Mouse (Mus musculus): Measurements from ENCODE around the gene Camta2.
A peak's percentile ranks its signal among the peaks of the same experiment; 100 is the strongest.

Gene Camta2

GRCm38 (mm10) chr11:70689578-70689977 lies 1.7 kb upstream of the Camta2 start:
- DNase-seq (ENCODE audit: low spot score): no peak

- no peak for DNase-seq (ENCODE audit: low spot score)
These were observed 467 bp upstream of the Camta2 start for GRCm38 (mm10) chr11:70688372-70688771.

GRCm38 (mm10) chr11:70686901-70687566 lies 871 bp downstream of the Camta2 start:
- no peak for DNase-seq (ENCODE audit: low spot score)

GRCm38 (mm10) chr11:70683640-70684039 lies 4.3 kb downstream of the Camta2 start:
- DNase-seq (ENCODE audit: low spot score): no peak

- DNase-seq (ENCODE audit: low spot score): peak; percentile 46
These were observed 5.9 kb downstream of the Camta2 start for GRCm38 (mm10) chr11:70681897-70682581.

- DNase-seq (ENCODE audit: low spot score): no peak
These were observed 6.7 kb downstream of the Camta2 start for GRCm38 (mm10) chr11:70681170-70681569.

- DNase-seq (ENCODE audit: low spot score): no peak
These were observed 8.0 kb downstream of the Camta2 start for GRCm38 (mm10) chr11:70679894-70680293.

GRCm38 (mm10) chr11:70679361-70679760 lies 8.5 kb downstream of the Camta2 start:
- no peak for DNase-seq (ENCODE audit: low spot score)

GRCm38 (mm10) chr11:70678576-70678975 lies 9.3 kb downstream of the Camta2 start:
- DNase-seq (ENCODE audit: low spot score): peak; percentile 72

- DNase-seq (ENCODE audit: low spot score): peak; percentile 63
These were observed 9.8 kb downstream of the Camta2 start for GRCm38 (mm10) chr11:70678092-70678491.

- no peak for DNase-seq (ENCODE audit: low spot score)
These were observed 13.4 kb downstream of the Camta2 start for GRCm38 (mm10) chr11:70674501-70674900.

- no peak for DNase-seq (ENCODE audit: low spot score)
These were observed 13.9 kb downstream of the Camta2 start for GRCm38 (mm10) chr11:70674014-70674413.

- no peak for DNase-seq (ENCODE audit: low spot score)
These were observed 16.4 kb downstream of the Camta2 start for GRCm38 (mm10) chr11:70671333-70672047.

- DNase-seq (ENCODE audit: low spot score): no peak
These were observed 17.4 kb downstream of the Camta2 start for GRCm38 (mm10) chr11:70670483-70670882.

- peak; percentile 82 for DNase-seq (ENCODE audit: low spot score)
These were observed 18.1 kb downstream of the Camta2 start for GRCm38 (mm10) chr11:70669582-70670345.

- peak; percentile 99 for DNase-seq (ENCODE audit: low spot score)
These were observed 19.0 kb downstream of the Camta2 start, which contains the start of gene Spag7 for GRCm38 (mm10) chr11:70668771-70669505. Gene Spag7, minus strand, starts transcription at chr11:70669416.

GRCm38 (mm10) chr11:70668335-70668770 lies 19.6 kb downstream of the Camta2 start:
- no peak for DNase-seq (ENCODE audit: low spot score)

- no peak for DNase-seq (ENCODE audit: low spot score)
These were observed 20.4 kb downstream of the Camta2 start for GRCm38 (mm10) chr11:70667271-70668150.

- DNase-seq (ENCODE audit: low spot score): no peak
These were observed 21.2 kb downstream of the Camta2 start for GRCm38 (mm10) chr11:70666687-70667086.

- no peak for DNase-seq (ENCODE audit: low spot score)
These were observed 23.2 kb downstream of the Camta2 start for GRCm38 (mm10) chr11:70664741-70665140.
